In genomic region chr2:84714811-84715561, GRCm38 (mm10) we compare ENCODE assay signal across 8 mouse cellular contexts. TPM values are rescaled to one million over a fixed set of nuclear protein-coding genes. Genes with fewer than 3 reads are reported as not detected.
A peak's percentile ranks its signal among the peaks of the same experiment; 100 is the strongest.
DNase-seq lines count a peak whose midpoint lies in the region; ATAC-seq and TF ChIP-seq lines count a peak whose summit lies in the region.

Gene Zdhhc5 (minus strand): TSS chr2:84715180.

- peaks cover 14% of the 10 kb centered on the region for H3K36me3 ChIP-seq in forebrain, embryonic 10.5 days (replicated peaks)
- H3K36me3 ChIP-seq in heart, embryonic 15.5 days, result peaks cover 13% of the 10 kb centered on the region; the same call in 1 of the 2 replicates
- peaks cover 15% of the 10 kb centered on the region for H3K36me3 ChIP-seq in liver, embryonic 14.5 days (replicated peaks; ENCODE audit: control insufficient read depth, insufficient read depth, low read depth)
- H3K36me3 ChIP-seq in neural tube, embryonic 11.5 days (ENCODE audit: control insufficient read depth, insufficient read depth, low read length), result peaks cover 2% of the 10 kb centered on the region; the same call in 1 of the 2 replicates
- peaks cover 3% of the 10 kb centered on the region; the same call in 1 of the 2 replicates for H3K36me3 ChIP-seq in stomach, postnatal 0 days (ENCODE audit: control insufficient read depth, insufficient read depth, low read length)

- peaks cover 33% of the 10 kb centered on the region for H3K4me1 ChIP-seq in forebrain, embryonic 10.5 days
- peaks cover 20% of the 10 kb centered on the region for H3K4me1 ChIP-seq in heart, embryonic 15.5 days (replicated peaks)
- peaks cover 13 to 20% of the 10 kb centered on the region in 2 experiments for H3K4me1 ChIP-seq in liver, embryonic 14.5 days (replicated peaks; ENCODE audit: control insufficient read depth in 2 of 2, insufficient read depth in 2 of 2, low read length in 1 of 2)
- H3K4me1 ChIP-seq in neural tube, embryonic 11.5 days (ENCODE audit: control insufficient read depth, insufficient read depth, low read length), result peaks cover 14% of the 10 kb centered on the region
- H3K4me1 ChIP-seq in stomach, postnatal 0 days (replicated peaks; ENCODE audit: control insufficient read depth, insufficient read depth), result no peaks in the 10 kb centered on the region

- TF ChIP-seq CTCF in liver, embryonic 14.5 days (IDR thresholded peaks at IDR 0.05; ENCODE audit: low read depth), result no peak
- TF ChIP-seq CTCF in stomach, postnatal 0 days (IDR thresholded peaks at IDR 0.05; ENCODE audit: low read depth), result no peak

- H3K9me3 ChIP-seq in forebrain, embryonic 10.5 days, result no peaks in the 10 kb centered on the region
- no peaks in the 10 kb centered on the region for H3K9me3 ChIP-seq in heart, embryonic 15.5 days (replicated peaks)
- no peaks in the 10 kb centered on the region for H3K9me3 ChIP-seq in liver, embryonic 14.5 days (ENCODE audit: control insufficient read depth, low read length)
- no peaks in the 10 kb centered on the region for H3K9me3 ChIP-seq in neural tube, embryonic 11.5 days (ENCODE audit: control insufficient read depth, low read length)
- H3K9me3 ChIP-seq in stomach, postnatal 0 days (ENCODE audit: control insufficient read depth, low read length), result no peaks in the 10 kb centered on the region

- H3K27me3 ChIP-seq in forebrain, embryonic 10.5 days (ENCODE audit: poor library complexity, severe bottlenecking), result no peaks in the 10 kb centered on the region
- no peaks in the 10 kb centered on the region for H3K27me3 ChIP-seq in heart, embryonic 15.5 days
- H3K27me3 ChIP-seq in liver, embryonic 14.5 days (ENCODE audit: control insufficient read depth, insufficient read depth, low read length), result no peaks in the 10 kb centered on the region
- no peaks in the 10 kb centered on the region for H3K27me3 ChIP-seq in neural tube, embryonic 11.5 days (ENCODE audit: control insufficient read depth, insufficient read depth, low read length)
- no peaks in the 10 kb centered on the region for H3K27me3 ChIP-seq in stomach, postnatal 0 days (ENCODE audit: control insufficient read depth, insufficient read depth, low read length)

- no peak; the same call in 1 of the 2 replicates for TF ChIP-seq EP300 in liver, embryonic 14.5 days (IDR thresholded peaks at IDR 0.05; ENCODE audit: low read depth)
- TF ChIP-seq EP300 in stomach, postnatal 0 days (optimal IDR thresholded peaks at IDR 0.05), result no peak

- H3K4me2 ChIP-seq in heart, embryonic 15.5 days, result peak within 1 kb of the TSS; percentile 79
- H3K4me2 ChIP-seq in liver, embryonic 14.5 days (ENCODE audit: low read depth), result peak within 1 kb of the TSS; percentile 87
- H3K4me2 ChIP-seq in neural tube, embryonic 11.5 days (ENCODE audit: low read depth), result peak within 1 kb of the TSS; percentile 81
- peak within 1 kb of the TSS; percentile 79 for H3K4me2 ChIP-seq in stomach, postnatal 0 days (replicated peaks; ENCODE audit: low read depth)

- peak within 1 kb of the TSS; percentile 74 for H3K4me3 ChIP-seq in forebrain, embryonic 10.5 days
- H3K4me3 ChIP-seq in heart, embryonic 15.5 days, result peak within 1 kb of the TSS; percentile 98
- H3K4me3 ChIP-seq in liver, embryonic 14.5 days (ENCODE audit: insufficient read depth in 1 of 2, low read depth in 2 of 2, low read length in 2 of 2), result peak within 1 kb of the TSS; percentile 77 to 99
- H3K4me3 ChIP-seq in neural tube, embryonic 11.5 days (ENCODE audit: low read depth, low read length), result peak within 1 kb of the TSS; percentile 87
- H3K4me3 ChIP-seq in stomach, postnatal 0 days (ENCODE audit: low read depth, low read length), result peak within 1 kb of the TSS; percentile 93

- WGBS in forebrain, embryonic 10.5 days, result under 1% methylated on average over 107 of the region's 107 CpGs
- WGBS in heart, embryonic 15.5 days, result under 1% methylated on average over 89 of the region's 107 CpGs
- WGBS in liver, embryonic 14.5 days (ENCODE audit: insufficient replicate concordance), result under 1% methylated on average over 101 of the region's 107 CpGs
- WGBS in neural tube, embryonic 11.5 days, result under 1% methylated on average over 90 of the region's 107 CpGs
- WGBS in stomach, postnatal 0 days, result under 1% methylated on average over 75 of the region's 107 CpGs

- peak within 1 kb of the TSS; percentile 96 for H3K27ac ChIP-seq in forebrain, embryonic 10.5 days
- H3K27ac ChIP-seq in heart, embryonic 15.5 days, result peak within 1 kb of the TSS; percentile 98
- H3K27ac ChIP-seq in liver, embryonic 14.5 days, result peak within 1 kb of the TSS; percentile 98
- H3K27ac ChIP-seq in neural tube, embryonic 11.5 days (ENCODE audit: low read depth, low read length), result peak within 1 kb of the TSS; percentile 95
- peak within 1 kb of the TSS; percentile 97 for H3K27ac ChIP-seq in stomach, postnatal 0 days (replicated peaks)

- ATAC-seq in heart, embryonic 15.5 days (replicated peaks; ENCODE audit: insufficient number of reproducible peaks, insufficient read depth, low FRiP score, low read depth), result peak; percentile 92
- ATAC-seq in liver, embryonic 14.5 days (ENCODE audit: insufficient read depth), result peak; percentile 90
- ATAC-seq in neural tube, embryonic 11.5 days (ENCODE audit: insufficient read depth, low FRiP score, low TSS enrichment), result peak; percentile 96
- peak; percentile 98 for ATAC-seq in stomach, postnatal 0 days (ENCODE audit: low FRiP score, low TSS enrichment)

- DNase-seq in CD8-positive naive resting alpha-beta T cell, adult 2 months (ENCODE audit: low read depth in 2 of 2, low spot score in 2 of 2), result peak; percentile 99
- peak; percentile 95 for DNase-seq in c-Kit-positive CD71-negative TER-119-negative erythroid progenitor cells, embryonic 14.5 days (ENCODE audit: low read depth)
- DNase-seq in forebrain, embryonic 10.5 days (ENCODE audit: extremely low spot score, low spot score), result peak; percentile 99
- DNase-seq in kidney, postnatal 25 days, result peak; percentile 98 to 100
- DNase-seq in liver, embryonic 14.5 days (ENCODE audit: low read depth in 3 of 3, low spot score in 3 of 3), result peak; percentile 95 to 97 (median 96)
- DNase-seq in neural tube, embryonic 11.5 days (ENCODE audit: low spot score), result peak; percentile 99
- DNase-seq in stomach, postnatal 0 days (ENCODE audit: low spot score), result peak; percentile 99

- peak within 1 kb of the TSS; percentile 99 for H3K9ac ChIP-seq in heart, embryonic 15.5 days
- peak within 1 kb of the TSS; percentile 92 for H3K9ac ChIP-seq in liver, embryonic 14.5 days (replicated peaks)
- peak within 1 kb of the TSS; percentile 86 for H3K9ac ChIP-seq in neural tube, embryonic 11.5 days (ENCODE audit: low read length)
- H3K9ac ChIP-seq in stomach, postnatal 0 days (ENCODE audit: low read length), result peak within 1 kb of the TSS; percentile 93

RNA-seq across cellular contexts. Expression of gene Zdhhc5, which starts in this region (rescaled TPM):
- polyA plus RNA-seq in forebrain, embryonic 10.5 days (2016; fragmentation: Nextera tagmentation; extraction: Ambion mirVana), result 28.4 and 29.5 TPM in 2 replicates
- 20.2 and 22.4 TPM in 2 replicates for polyA plus RNA-seq in heart, embryonic 15.5 days (2015; fragmentation: Nextera tagmentation; extraction: Ambion mirVana)
- polyA plus RNA-seq in liver, embryonic 14.5 days (2012; rRNA removed), result 17.2 and 17.4 TPM in 2 replicates
- polyA plus RNA-seq in liver, embryonic 14.5 days (2014; fragmentation: Nextera tagmentation; extraction: Ambion mirVana), result 18.8 and 20.1 TPM in 2 replicates
- polyA plus RNA-seq in neural tube, embryonic 11.5 days (2014; fragmentation: Nextera tagmentation; extraction: Ambion mirVana), result 27.4 and 27.6 TPM in 2 replicates
- 24.1 and 29.7 TPM in 2 replicates for polyA plus RNA-seq in stomach, postnatal 0 days (2015; fragmentation: Nextera tagmentation; extraction: Ambion mirVana)

Comparison
In these comparisons a context has a peak if more than half of its experiments do, and no peak if none do; other contexts are left out.
1. Peak in every context shown above with its lines: DNase-seq, ATAC-seq, H3K4me3 ChIP-seq and H3K27ac ChIP-seq.